Mouse (Mus musculus) forebrain, postnatal 0 days (tissue): Measurements from ENCODE around the gene Sly. TPM values are rescaled to one million over a fixed set of nuclear protein-coding genes. Genes with fewer than 3 reads are reported as not detected.
"Not testable (repeated sequence)": the region's sequence is repeated elsewhere in the genome, so short reads cannot be mapped to it uniquely, and the experiment has no call there.

Experiments
- ATAC-seq: fragments of 200-750 bp; cut with Nextera tagmentation; 2 replicates; pipeline ENCODE4 v1.8.0; 2017; ENCODE audit warnings: mild to moderate bottlenecking, moderate library complexity
- DNase-seq: peaks from one replicate; pipeline ENCODE4 v3.0.0-alpha.2; 2015
- H3K27ac ChIP-seq: fragments of 300-500 bp; sonication (generic); 2 replicates; pipeline ENCODE4 v1.5.1; 2014; ENCODE audit warnings: low read depth, mild to moderate bottlenecking, antibody characterized with exemption, low read length, moderate library complexity, mixed read lengths
- H3K27me3 ChIP-seq: fragments of 300-500 bp; sonication (generic); 2 replicates; pipeline ENCODE4 v1.6.1; 2014; ENCODE audit warnings: mild to moderate bottlenecking, low read length, mixed read lengths; ENCODE audit not compliant: insufficient read depth
- H3K36me3 ChIP-seq: fragments of 300-500 bp; sonication (generic); 2 replicates; pipeline ENCODE4 v1.6.1; 2014; ENCODE audit warnings: mild to moderate bottlenecking, moderate library complexity; ENCODE audit not compliant: insufficient read depth
- H3K4me1 ChIP-seq: fragments of 300-500 bp; sonication (generic); 2 replicates; pipeline ENCODE4 v1.6.1; 2014; ENCODE audit warnings: antibody characterized with exemption; ENCODE audit not compliant: insufficient read depth
- H3K4me2 ChIP-seq: fragments of 300-500 bp; sonication (generic); 2 replicates; pipeline ENCODE4 v1.6.1; 2014; ENCODE audit warnings: low read depth, mild to moderate bottlenecking, moderate library complexity
- H3K4me3 ChIP-seq: fragments of 300-500 bp; sonication (generic); 2 replicates; pipeline ENCODE4 v1.5.1; 2014; ENCODE audit warnings: low read depth, low read length, mixed read lengths
- H3K9ac ChIP-seq: fragments of 300-500 bp; sonication (generic); 2 replicates; pipeline ENCODE4 v1.6.1; 2014; ENCODE audit warnings: mild to moderate bottlenecking
- H3K9me3 ChIP-seq: fragments of 300-500 bp; sonication (generic); 2 replicates; pipeline ENCODE4 v1.6.1; 2016; ENCODE audit warnings: low read length
- WGBS: fragments of 180-500 bp; shearing (Covaris S2); extraction: QIAGEN DNeasy Blood & Tissue Kit; methylation state at CpG from one replicate; pipeline ENCODE4 v1.1.7; 2014; 5-methylcytosine and 5-hydroxymethylcytosine counted together
- polyA plus RNA-seq: library from polyadenylated mRNA; unstranded; fragments of >200 nt; fragmentation: Nextera tagmentation; extraction: Ambion mirVana; gene quantifications from 2 replicates; pipeline ENCODE4 v1.2.1, GENCODE M21; 2015
- total RNA-seq: library from RNA; depleted of rRNA; stranded (reverse); fragments of >200 nt; gene quantifications from 2 replicates; pipeline ENCODE4 v1.2.3, GENCODE M21; 2014; rRNA removed

Sly gene
- not detected in 2 replicates for total RNA-seq
- polyA plus RNA-seq: not detected in 2 replicates

GRCm38 (mm10) chrY:57186888-57187287, at the start of gene Sly:
Gene Sly, plus strand, starts transcription at chrY:57187188.
- not testable (repeated sequence) for H3K36me3 ChIP-seq, H3K4me2 ChIP-seq, H3K27ac ChIP-seq, ATAC-seq, H3K9ac ChIP-seq, DNase-seq, H3K27me3 ChIP-seq, H3K9me3 ChIP-seq, H3K4me1 ChIP-seq, H3K4me3 ChIP-seq
- WGBS: no CpG with 5 or more reads among the region's 5 CpGs
